Mouse (Mus musculus) c-Kit-positive CD71-negative TER-119-negative erythroid progenitor cells, embryonic 14.5 days (primary cell): ENCODE measurements around the gene Ifi27.
"Not testable (repeated sequence)": the region's sequence is repeated elsewhere in the genome, so short reads cannot be mapped to it uniquely, and the experiment has no call there.

Experiments used
- DNase-seq: peaks from one replicate; pipeline ENCODE4 v3.0.0-alpha.2; 2013; ENCODE audit warnings: low read depth

Gene Ifi27

DNA sequence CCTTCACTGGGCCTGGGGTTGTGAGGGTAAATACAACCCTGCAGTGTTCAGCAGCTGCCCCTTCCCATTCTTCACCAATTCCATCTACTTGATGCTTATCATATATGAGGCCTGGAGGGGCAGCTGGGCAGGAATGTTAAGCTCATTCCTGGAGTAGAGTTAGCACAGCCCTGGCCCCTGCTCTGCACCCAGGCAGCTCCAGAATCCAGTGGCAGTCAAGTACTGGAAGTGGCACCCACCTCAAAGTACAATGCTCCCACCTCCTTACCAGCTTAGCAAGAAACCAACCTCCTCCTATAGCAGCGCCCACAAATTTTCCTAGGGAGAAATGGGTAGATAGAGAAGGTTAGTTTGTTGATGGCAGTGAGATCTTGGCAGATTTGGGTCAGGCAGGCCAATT, 22.7 kb downstream of the Ifi27 start:
- DNase-seq, result not testable (repeated sequence)

- no peak for DNase-seq
Measured at GRCm38 (mm10) chr12:103457140-103457539, 23.1 kb downstream of the Ifi27 start, which contains the start of gene Ifi27l2b. Gene Ifi27l2b (minus strand): TSS chr12:103457223.

DNA sequence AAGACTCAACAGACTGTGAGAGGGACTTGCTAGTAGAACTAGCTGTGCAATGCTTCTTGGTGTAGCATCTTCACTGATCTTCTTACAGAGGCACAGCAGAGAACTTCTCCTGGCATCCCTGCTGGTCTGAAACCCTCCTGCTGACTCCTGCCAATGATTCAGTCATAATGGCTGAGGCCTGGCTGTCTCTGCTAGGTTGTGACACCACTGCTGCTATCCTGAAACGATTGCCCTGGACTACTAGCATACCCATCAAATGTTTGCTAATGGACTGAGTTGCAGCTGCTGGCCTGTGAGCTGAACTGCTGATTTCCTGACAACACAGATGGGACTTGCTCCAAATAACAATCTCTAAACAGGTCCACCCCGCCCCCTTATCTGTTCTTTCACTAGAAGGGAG, 40.5 kb downstream of the Ifi27 start:
- no peak for DNase-seq

GRCm38 (mm10) chr12:103476779-103477389, 42.9 kb downstream of the Ifi27 start:
- no peak for DNase-seq

DNA sequence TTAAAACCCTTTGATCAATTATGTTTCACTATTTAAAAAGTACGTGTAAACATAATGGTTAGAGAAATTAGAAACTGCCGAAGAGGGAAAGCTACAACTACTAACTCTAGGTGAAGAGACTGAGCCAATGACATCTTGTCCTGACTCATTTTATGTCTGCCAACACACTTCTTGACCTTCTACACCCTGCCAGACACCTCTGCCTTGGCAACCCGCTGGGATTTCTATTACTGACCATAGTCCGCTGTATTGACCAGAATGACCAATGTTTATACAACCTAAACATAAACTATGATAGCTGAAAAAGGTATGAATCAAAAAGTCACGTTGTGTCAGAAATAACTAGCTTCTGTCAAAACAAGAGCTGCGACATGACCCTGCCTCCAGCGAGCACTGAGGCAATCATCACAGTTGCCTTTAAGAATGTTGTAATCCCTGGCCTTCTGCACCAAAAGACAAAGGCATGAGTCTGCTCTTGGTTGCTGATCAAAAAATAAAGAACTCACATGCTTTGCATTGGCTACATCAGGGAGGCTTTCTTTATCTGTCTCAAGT, 43.5 kb downstream of the Ifi27 start:
- DNase-seq, result no peak

DNA sequence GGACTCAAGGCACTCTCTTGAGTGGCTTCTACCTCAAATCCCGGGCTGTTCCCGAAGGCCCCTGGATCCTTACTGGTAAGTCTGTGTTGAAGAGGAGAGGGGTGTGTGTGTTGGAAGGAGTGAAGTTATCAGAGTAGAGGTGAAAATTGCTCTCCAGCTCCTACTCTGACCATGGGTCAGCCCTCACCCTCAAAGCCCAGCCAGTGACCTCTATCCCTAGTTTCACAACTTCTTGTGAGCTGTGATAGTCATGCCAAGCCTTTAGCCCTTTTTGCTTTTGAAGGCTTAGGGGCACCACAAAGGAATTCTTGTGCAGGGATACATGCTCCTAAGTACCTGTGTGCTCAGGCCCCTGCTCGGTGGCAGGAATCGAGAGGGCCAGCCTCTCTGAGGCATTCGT, 47.7 kb downstream of the Ifi27 start:
- DNase-seq, result no peak

DNA sequence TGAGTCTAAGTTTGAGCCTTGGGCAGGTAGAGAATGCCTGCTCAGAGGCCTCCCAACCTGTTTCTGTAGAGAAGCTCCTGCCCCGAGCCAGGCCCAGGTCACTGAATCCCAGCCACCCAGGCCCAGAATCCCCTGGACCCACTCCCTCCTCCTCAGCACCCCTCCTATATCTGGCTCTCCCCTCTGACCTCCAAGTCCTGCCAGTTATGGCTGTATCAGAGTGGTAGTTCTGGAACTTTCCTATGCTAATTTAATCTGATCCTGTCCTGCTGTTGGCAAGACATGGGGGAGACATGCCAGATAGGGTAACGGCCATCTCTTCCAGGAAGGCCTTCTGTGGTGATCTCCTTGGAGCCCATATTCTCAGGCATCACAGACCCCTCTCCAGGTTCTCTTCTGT, 48.8 kb downstream of the Ifi27 start:
- no peak for DNase-seq

DNA sequence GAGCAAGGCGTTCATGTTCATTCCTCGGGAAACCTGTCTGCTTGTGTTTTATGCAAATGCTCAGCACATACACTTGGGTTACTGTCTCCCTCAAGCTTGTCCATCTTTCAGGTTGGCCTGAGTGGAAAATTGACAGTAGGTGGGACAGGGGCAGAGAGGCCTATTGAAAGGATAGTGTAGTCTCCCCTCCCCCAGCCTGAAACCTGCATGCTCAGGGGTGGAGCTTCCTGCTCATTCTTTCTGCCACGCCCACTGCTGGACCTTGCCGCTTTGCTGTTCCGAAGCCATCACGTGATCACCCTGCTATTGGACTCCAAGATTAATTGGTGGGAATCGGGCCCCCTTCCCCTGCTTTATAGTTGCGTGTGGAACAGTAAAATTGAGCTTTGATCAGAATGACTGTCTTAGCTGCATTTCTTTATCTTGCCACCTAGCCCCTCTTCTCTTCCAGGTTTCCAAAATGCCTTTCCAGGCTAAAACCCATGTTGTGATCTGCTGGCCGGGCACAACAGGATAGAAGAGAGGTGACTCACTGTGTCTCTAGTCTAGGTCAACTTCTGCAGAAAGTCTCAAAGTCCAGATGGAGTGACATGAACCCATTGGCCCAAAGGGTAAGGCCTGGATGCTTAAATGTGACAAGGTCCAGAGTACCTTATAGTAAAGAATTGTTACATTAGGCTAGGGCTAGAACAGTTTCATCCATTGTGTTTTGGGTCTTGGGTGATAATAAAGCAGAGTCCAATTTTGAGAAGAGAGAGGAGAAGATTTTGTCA, 50.4 kb downstream of the Ifi27 start:
- DNase-seq, result not testable (repeated sequence)

DNA sequence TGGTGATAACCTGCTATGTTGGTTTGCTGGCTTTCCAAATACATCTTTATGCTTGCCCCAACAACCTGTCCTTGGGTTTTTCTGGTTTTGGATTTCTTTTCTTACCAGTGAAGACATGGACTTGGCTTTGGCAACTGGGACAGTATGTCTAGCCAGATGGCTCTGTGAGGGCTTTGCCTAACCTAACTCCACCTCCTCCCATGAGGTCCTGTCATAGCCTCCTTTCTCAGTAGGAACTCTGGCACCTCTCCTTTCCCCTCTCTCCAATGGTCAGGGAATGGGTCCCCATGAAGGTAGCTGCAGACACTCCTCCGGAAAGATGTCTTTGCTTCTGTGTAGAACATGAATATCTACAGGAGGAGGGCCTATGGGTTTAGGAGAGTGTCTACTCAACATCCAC, 52.7 kb downstream of the Ifi27 start:
- no peak for DNase-seq

DNA sequence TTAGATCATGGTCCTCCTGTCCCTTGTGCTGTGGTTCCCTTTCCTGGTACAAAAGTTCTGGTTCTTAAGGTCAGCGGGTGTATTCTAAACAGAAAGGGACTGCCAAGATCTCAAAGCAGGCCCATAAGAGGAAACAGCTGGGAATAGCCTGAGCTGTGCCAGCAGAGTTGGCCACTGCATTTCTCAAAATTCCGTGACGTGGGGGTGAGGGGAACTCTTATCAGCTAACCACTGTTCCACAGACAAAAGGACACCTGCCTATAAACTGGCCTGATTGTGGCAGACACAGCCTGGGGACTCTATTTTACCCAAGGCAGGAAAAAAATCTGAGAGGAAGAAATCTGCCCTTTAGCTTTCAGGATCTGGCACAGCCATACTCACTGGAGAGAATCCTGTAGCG, 53.3 kb downstream of the Ifi27 start:
- no peak for DNase-seq

- DNase-seq, result no peak
Measured at GRCm38 (mm10) chr12:103487750-103488149, 53.7 kb downstream of the Ifi27 start.
